Mouse (Mus musculus) central nervous system, embryonic 11.5 days (tissue): ENCODE data around the gene Olfr1126. TPM values are rescaled to one million over a fixed set of nuclear protein-coding genes. Genes with fewer than 3 reads are reported as not detected.

Experiments
- polyA plus RNA-seq: library from polyadenylated mRNA; depleted of rRNA; stranded (reverse); fragments of >200 nt; gene quantifications from 2 replicates; pipeline ENCODE4 v1.2.3, GENCODE M21; 2012; rRNA removed

The Olfr1126 gene
- not detected in 2 replicates for polyA plus RNA-seq

GRCm38 (mm10) chr2:87453662-87454061 is at the start of gene Olfr1126:
TSS of gene Olfr1126 (plus strand) at chr2:87453962.

GRCm38 (mm10) chr2:87416335-87416734 is 37.4 kb upstream of the Olfr1126 start, which contains the start of gene Olfr1123:
TSS of gene Olfr1123 (plus strand) at chr2:87416635.

GRCm38 (mm10) chr2:87429975-87430374 is 23.8 kb upstream of the Olfr1126 start, which contains the start of gene Olfr1124:
TSS of gene Olfr1124 (plus strand) at chr2:87430275.

GRCm38 (mm10) chr2:87496993-87497392 is 43.2 kb downstream of the Olfr1126 start, which contains the start of gene Pramel7:
TSS of gene Pramel7 (minus strand) at chr2:87497093.

GRCm38 (mm10) chr2:87506265-87506664 is 52.5 kb downstream of the Olfr1126 start, which contains the start of gene Pramel6:
TSS of gene Pramel6 (plus strand) at chr2:87506565.

Other genes with a start within 250 kb of the Olfr1126 start
- not detected in 2 replicates for gene Olfr1113, start 245.0 kb upstream of the Olfr1126 start, polyA plus RNA-seq
- not detected in 2 replicates for gene Olfr1115, start 205.9 kb upstream of the Olfr1126 start, polyA plus RNA-seq
- not detected in 2 replicates for gene Olfr1116, start 186.4 kb upstream of the Olfr1126 start, polyA plus RNA-seq
- not detected in 2 replicates for gene Olfr1118, start 146.4 kb upstream of the Olfr1126 start, polyA plus RNA-seq
- gene Olfr1120, start 99.1 kb upstream of the Olfr1126 start, polyA plus RNA-seq: not detected in 2 replicates
- gene Olfr1121, start 84.1 kb upstream of the Olfr1126 start, polyA plus RNA-seq: not detected in 2 replicates
- not detected in 2 replicates for gene Olfr1122, start 68.1 kb upstream of the Olfr1126 start, polyA plus RNA-seq
- not detected in 2 replicates for gene Olfr1123, start 37.3 kb upstream of the Olfr1126 start, polyA plus RNA-seq
- not detected in 2 replicates for gene Olfr1124, start 23.7 kb upstream of the Olfr1126 start, polyA plus RNA-seq
- gene Pramel7, start 43.1 kb downstream of the Olfr1126 start, polyA plus RNA-seq: not detected in 2 replicates
- gene Pramel6, start 52.6 kb downstream of the Olfr1126 start, polyA plus RNA-seq: not detected in 2 replicates
- not detected in 2 replicates for gene Olfr153, start 77.8 kb downstream of the Olfr1126 start, polyA plus RNA-seq
- gene Olfr1128, start 91.6 kb downstream of the Olfr1126 start, polyA plus RNA-seq: not detected in 2 replicates
- not detected in 2 replicates for gene Olfr1129, start 119.9 kb downstream of the Olfr1126 start, polyA plus RNA-seq
- not detected in 2 replicates for gene Olfr1130, start 152.2 kb downstream of the Olfr1126 start, polyA plus RNA-seq
- gene Olfr1131, start 173.1 kb downstream of the Olfr1126 start, polyA plus RNA-seq: not detected in 2 replicates
- gene Olfr1132, start 183.6 kb downstream of the Olfr1126 start, polyA plus RNA-seq: not detected in 2 replicates
- not detected in 2 replicates for gene Olfr1133, start 193.4 kb downstream of the Olfr1126 start, polyA plus RNA-seq
- not detected in 2 replicates for gene Olfr1134, start 204.5 kb downstream of the Olfr1126 start, polyA plus RNA-seq
- not detected in 2 replicates for gene Olfr1135, start 219.7 kb downstream of the Olfr1126 start, polyA plus RNA-seq
- gene Olfr1136, start 240.0 kb downstream of the Olfr1126 start, polyA plus RNA-seq: not detected in 2 replicates